Mouse (Mus musculus) hindbrain, embryonic 10.5 days (tissue): ENCODE measurements at regions not wholly inside any gene's neighbourhood (a gene's known extent, or its start where the extent isn't known, plus 50 kb on each side); places are given as distances from the start of the nearest gene placed in this dataset.

Experiments used
- DNase-seq: peaks from one replicate; pipeline ENCODE4 v3.0.0-alpha.2; 2017; ENCODE audit warnings: low spot score
- H3K27ac ChIP-seq: fragments of 300-500 bp; sonication (generic); 2 replicates; pipeline ENCODE4 v1.5.1; 2016; ENCODE audit warnings: mild to moderate bottlenecking, moderate library complexity
- H3K27me3 ChIP-seq: fragments of 300-500 bp; sonication (generic); 2 replicates; pipeline ENCODE4 v1.6.1; 2016; ENCODE audit warnings: mild to moderate bottlenecking; ENCODE audit not compliant: poor library complexity, insufficient read depth, severe bottlenecking
- H3K36me3 ChIP-seq: fragments of 300-500 bp; sonication (generic); 2 replicates; pipeline ENCODE4 v1.6.1; 2016; ENCODE audit warnings: mild to moderate bottlenecking, moderate library complexity
- H3K4me1 ChIP-seq: fragments of 300-500 bp; sonication (generic); replicated peaks from 2 replicates; pipeline ENCODE4 v1.6.1; 2016; ENCODE audit warnings: mild to moderate bottlenecking
- H3K4me3 ChIP-seq: fragments of 300-500 bp; sonication (generic); 2 replicates; pipeline ENCODE4 v1.5.1; 2016; ENCODE audit warnings: mild to moderate bottlenecking, moderate library complexity
- H3K9me3 ChIP-seq: fragments of 300-500 bp; sonication (generic); 2 replicates; pipeline ENCODE4 v1.6.1; 2016; ENCODE audit warnings: mild to moderate bottlenecking, moderate library complexity
- WGBS: fragments of 180-500 bp; shearing (Covaris S2); methylation state at CpG from one replicate; pipeline ENCODE4 v1.1.7; 2016; 5-methylcytosine and 5-hydroxymethylcytosine counted together

DNA sequence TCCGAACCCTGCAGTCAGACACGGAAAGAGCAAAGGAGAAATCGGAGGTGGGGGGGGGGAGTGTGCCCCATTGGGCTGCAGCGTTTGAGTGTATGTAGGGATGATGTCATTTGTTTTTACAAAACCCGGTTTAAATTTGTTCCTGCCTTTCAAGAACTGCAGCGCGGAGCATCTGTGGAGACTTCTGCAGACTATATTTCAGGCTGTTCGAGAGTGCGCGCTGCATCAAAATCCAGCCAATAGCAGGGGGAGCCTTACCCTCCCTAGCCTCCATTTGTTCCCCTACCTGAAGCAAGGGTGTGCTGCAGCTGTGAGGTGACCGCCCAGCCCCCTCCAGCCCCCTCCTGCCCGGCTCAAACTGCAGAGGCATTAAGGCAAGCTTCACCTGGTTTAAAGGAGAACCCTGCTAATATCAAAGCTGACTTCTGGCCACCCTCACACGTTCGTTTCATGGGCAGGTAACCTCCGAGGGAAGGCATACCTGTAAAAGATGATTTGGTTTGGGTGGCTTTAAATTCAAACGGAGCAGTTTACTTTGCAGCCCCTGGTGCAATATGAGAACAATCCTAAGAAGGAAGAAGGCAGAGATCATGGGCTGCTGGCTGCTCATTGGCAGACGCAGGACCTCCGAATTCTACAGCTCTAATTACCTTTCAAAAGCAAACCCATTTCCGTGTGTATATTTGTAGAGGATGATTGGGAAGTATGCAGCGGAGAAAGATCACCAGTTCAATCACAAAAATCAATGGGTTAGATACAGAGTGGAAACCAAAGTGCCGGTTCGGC, 193.3 kb upstream of the Klf12 start:
- H3K27ac ChIP-seq = peak overlapping the region; percentile 19
- 10% methylated on average over 22 of the region's 22 CpGs for WGBS
- H3K27me3 ChIP-seq = peaks cover 28% of the 10 kb centered on the region

DNA sequence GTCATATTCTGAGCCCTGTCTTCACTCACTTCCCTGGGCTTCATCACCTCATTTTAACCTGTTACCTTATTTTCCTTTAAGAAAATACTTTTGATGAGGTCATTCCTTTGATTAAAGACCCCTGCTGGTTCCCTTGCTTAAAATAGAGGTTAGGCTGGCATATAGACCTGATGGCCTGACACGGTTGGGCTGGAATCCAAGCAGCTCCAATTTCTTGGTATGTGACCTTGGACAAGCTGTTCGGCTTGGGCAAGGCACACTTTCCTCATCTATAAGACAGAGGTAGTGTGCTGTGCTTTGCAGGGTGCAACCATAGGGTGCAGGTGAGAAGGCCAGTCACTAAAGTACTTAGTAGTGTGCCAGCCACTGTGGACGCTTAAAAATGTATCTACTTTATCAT, 183.8 kb upstream of the Klf12 start:
- no peaks in the 10 kb centered on the region for H3K4me1 ChIP-seq
- DNase-seq = no peak
- no peak overlapping the region for H3K4me3 ChIP-seq
- H3K27me3 ChIP-seq = no peaks in the 10 kb centered on the region
- WGBS = 85% methylated on average over 3 of the region's 3 CpGs
- H3K36me3 ChIP-seq = no peaks in the 10 kb centered on the region
- no peak overlapping the region for H3K27ac ChIP-seq
- no peaks in the 10 kb centered on the region for H3K9me3 ChIP-seq

More for the DNA sequence above, 193.3 kb upstream of the Klf12 start:
- Histone ChIP-seq H3K4me1 (peaks cover 11% of the 10 kb centered on the region), H3K9me3 (no peaks in the 10 kb centered on the region), H3K4me3 (peak overlapping the region; percentile 51), H3K36me3 (no peaks in the 10 kb centered on the region)
- DNase-seq = peak; percentile 25

DNA sequence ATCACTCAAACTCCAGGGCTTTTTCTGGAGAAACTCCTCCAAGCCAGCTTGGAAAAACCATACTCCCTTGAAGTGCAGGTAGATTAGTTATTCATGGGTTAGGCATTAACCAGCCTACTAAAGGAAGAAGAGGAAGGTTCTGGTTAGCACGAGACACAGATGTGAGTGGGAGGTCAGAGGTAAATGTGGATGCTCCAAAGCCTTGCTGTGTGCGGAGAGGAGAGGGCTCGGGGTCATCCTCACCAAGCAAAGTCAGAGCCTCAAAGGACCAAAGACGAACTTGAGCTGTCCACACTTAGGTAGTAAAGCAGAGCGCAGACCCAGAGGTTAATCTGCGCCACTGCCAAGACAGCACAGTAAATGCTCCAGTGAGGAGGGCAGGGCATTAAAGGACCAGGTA, 177.8 kb upstream of the Klf12 start:
- WGBS = 76% methylated on average over 6 of the region's 6 CpGs
- no peak overlapping the region for H3K27ac ChIP-seq

DNA sequence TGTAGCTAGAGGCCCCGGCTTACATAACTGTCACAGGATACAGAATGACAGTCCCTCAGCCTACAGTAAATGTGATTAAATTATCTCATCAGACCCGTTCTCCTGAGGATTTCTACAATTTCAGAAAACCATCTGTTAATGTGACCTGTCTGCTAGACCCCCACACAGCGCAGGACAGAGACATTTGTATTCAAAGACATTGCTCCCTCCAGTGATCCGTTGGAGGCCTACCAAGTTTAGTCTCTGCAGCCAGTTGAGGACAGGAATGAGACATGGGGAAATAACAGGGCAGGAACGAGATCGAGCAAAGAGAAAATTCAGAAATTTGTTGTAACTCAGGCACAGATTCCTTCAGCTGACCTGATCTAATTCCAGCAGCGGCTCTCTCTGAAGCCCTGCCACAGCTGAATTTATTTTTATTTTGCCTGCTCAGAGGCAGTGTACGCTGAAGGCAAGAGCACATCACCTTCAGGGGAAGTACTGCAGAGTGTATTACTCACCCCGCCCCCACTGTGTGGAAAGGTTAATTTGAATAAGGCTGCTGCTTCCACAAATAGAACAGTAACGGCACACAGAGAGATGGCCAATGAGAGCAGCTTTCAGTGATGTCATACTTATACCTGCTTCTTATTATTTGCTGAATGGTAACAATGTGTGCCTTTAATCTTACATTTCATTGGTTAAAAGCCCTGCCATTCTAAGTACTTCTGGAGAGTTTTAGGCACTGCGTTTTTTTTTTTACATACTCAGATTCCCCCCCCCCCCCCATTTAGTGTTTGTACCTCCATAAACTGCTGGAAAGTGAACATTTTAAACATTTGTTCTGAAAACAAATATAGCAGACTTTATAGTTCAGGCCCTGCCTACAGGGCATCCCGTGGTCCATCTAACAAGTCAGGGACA, 176.9 kb upstream of the Klf12 start:
- 51% methylated on average over 12 of the region's 12 CpGs for WGBS
- peak overlapping the region; percentile 42 for H3K27ac ChIP-seq
- no peaks in the 10 kb centered on the region for H3K9me3 ChIP-seq
- H3K4me3 ChIP-seq = no peak overlapping the region
- peak; percentile 20 for DNase-seq
- no peaks in the 10 kb centered on the region for H3K27me3 ChIP-seq
- no peaks in the 10 kb centered on the region for H3K36me3 ChIP-seq
- peaks cover 43% of the 10 kb centered on the region for H3K4me1 ChIP-seq

More for the DNA sequence above, 177.8 kb upstream of the Klf12 start:
- no peak for DNase-seq
- H3K4me1 ChIP-seq = peaks cover 39% of the 10 kb centered on the region
- H3K9me3 ChIP-seq = no peaks in the 10 kb centered on the region
- no peak overlapping the region for H3K4me3 ChIP-seq
- H3K36me3 ChIP-seq = no peaks in the 10 kb centered on the region
- H3K27me3 ChIP-seq = no peaks in the 10 kb centered on the region

DNA sequence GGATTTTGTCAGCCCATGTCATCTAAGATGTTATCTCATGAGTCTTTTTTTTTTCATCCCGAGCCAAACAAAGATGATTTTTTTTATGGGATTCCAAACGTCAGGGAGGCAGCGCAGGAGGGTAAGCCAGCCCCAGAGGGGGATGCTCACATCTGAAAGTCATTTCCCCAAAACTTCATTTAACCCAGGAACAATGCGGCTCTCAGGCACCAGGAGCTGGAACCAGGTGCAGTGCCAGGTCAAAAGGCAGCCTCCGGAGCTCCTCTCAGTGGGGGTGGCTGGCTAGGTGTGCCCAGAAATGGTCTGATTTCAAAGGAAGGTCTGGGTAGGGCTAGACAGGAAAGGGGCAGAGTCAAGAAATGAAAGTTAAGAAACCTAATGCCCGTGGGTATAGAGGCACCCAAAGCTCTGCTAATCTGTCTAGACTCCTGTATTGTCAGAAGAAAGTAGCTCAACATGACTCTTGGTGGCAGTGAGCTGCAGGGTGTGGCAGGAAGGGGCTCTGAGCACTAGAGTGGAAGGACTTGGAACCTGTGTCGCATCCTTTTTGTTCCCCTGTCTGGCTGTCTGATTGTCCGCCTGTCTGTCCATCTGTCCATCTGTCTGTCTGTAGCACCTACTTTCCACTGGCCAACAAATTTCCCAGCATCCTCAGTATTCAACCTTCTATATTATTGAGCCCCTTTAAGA, 175.3 kb upstream of the Klf12 start:
- 24% methylated on average over 8 of the region's 8 CpGs for WGBS
- H3K36me3 ChIP-seq = no peaks in the 10 kb centered on the region
- peaks cover 47% of the 10 kb centered on the region for H3K4me1 ChIP-seq
- DNase-seq = peak; percentile 38
- H3K27me3 ChIP-seq = no peaks in the 10 kb centered on the region
- no peaks in the 10 kb centered on the region for H3K9me3 ChIP-seq
- peak overlapping the region; percentile 34 for H3K4me3 ChIP-seq
- H3K27ac ChIP-seq = peak overlapping the region; percentile 81

DNA sequence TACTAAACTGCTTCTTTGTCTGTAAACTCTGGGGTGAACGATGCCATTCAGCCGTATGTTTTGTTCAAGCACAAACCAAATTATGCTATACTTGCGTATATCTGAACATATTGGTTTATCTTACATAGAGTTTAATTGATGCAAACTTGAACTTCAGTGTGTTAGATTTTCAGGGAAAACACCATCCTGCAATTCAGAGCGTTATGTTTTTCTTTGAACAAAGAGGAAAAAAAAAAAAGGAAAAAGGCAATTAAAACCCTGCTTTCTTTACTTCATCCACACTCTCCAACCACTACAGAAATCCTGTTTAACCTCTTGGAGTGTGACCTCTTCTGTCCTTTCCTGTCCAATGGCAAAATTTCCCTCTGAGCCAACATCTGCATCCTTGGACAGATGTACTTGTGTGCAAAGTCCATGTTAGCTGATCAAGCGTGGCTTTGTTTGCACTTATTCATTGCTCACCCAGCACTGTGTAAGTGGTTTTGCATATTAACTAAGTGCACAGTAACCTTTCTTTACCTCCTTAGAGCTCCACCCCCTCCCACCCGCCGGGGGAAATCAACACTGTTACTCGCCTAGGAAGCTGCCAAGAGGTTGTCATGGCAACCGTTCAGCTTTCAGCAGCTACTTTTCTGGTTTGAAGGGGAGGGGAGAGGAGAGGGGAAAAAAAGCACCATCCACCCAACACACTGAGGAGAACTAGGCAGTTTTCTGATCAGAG, 174.4 kb upstream of the Klf12 start:
- H3K36me3 ChIP-seq = no peaks in the 10 kb centered on the region
- peaks cover 47% of the 10 kb centered on the region for H3K4me1 ChIP-seq
- H3K4me3 ChIP-seq = peak overlapping the region; percentile 34
- WGBS = 16% methylated on average over 9 of the region's 9 CpGs
- no peaks in the 10 kb centered on the region for H3K9me3 ChIP-seq
- no peaks in the 10 kb centered on the region for H3K27me3 ChIP-seq
- H3K27ac ChIP-seq = peak overlapping the region; percentile 81
- DNase-seq = peak; percentile 88

DNA sequence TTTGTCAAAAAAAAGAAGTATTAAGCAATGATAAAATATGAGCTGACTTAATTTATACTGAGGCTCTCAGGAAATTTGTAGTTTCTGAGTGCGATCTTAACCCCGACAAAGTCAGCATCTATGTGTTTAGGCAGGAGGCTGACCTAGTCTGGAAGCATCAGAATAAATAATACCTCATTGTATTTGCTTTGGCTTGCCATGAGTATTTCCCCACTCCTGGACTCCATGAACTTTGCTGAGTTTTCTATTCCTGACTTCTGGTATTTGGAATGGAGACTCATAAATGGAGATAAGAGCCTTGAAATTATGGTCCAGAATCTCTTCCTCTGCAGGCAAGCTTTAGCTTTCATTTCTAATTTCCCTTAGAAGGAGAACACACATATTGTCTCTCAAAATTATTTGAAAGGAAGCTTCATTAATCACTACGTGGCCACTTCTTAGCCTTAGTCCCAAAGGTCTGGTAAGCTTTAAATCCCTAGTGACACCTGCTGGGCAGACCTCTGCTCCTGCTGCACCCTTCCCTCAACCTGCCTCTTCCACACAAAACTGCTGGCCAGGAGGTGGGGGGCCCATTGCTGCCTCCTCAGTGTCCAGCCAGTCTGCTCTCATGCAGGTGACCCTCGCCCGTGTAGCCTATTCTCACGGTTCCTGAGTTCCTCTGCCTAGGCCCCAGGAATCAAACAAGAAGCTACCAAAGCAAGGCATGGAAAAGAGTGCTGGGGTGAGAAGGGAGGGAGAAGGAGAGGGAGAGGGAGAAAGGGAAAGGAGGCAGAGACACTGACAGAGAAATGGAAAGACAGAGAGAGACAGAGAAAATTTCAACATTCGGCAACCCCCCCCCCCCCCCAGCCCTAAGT, 173.6 kb upstream of the Klf12 start:
- Histone ChIP-seq H3K9me3 (no peaks in the 10 kb centered on the region), H3K4me1 (peaks cover 47% of the 10 kb centered on the region), H3K27ac (peak overlapping the region; percentile 81), H3K27me3 (0 out of 2 replicates have a peak, but pooled peaks cover 3% of the 10 kb centered on the region), H3K36me3 (no peaks in the 10 kb centered on the region), H3K4me3 (0 out of 2 replicates have a peak overlapping the region, but pooled peaks have one; percentile 1)
- 42% methylated on average over 7 of the region's 7 CpGs for WGBS
- DNase-seq = peak; percentile 8

DNA sequence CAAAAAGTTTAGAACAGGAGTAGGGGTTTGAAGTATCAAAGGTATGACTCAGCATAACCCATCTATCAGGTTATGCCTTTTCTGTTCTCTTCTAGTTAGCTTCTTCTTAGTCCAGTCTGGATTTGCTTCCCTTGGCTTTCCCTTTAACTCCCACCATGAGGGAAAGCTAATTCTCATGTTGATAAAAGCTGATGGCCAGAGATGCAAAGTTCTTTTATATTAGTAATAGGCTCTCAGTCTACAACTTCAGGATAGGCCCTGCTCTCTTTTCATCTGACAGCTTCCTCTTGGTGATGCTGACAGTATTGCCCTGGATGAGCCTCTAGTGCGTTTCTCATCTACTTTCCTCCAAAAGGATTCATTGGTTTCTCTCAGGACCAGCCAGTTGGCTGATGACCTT, 161.7 kb upstream of the Klf12 start:
- DNase-seq = no peak
- H3K4me3 ChIP-seq = no peak overlapping the region
- no peaks in the 10 kb centered on the region for H3K9me3 ChIP-seq
- no peaks in the 10 kb centered on the region for H3K27me3 ChIP-seq
- H3K27ac ChIP-seq = no peak overlapping the region
- H3K36me3 ChIP-seq = no peaks in the 10 kb centered on the region
- 80% methylated on average over 1 of the region's 1 CpGs for WGBS
- no peaks in the 10 kb centered on the region for H3K4me1 ChIP-seq

DNA sequence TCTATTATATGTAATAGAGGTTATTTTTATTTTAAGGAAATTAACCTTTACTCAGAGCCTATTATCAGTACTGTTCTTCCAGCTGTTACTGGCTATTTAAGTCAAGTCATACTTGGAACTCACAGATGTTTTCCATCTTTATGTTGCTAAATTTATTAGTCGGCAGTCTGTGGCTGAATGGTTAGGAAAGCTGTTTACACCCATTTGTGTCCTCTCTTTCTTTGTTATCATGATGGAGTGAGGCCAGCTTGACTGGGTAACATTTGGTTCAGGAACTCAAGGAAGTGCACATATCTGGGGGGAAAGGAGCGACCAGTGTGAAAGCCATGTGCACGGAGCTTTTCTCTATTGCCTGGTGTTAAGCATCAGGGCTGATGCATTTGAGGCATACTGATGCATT, 160.4 kb upstream of the Klf12 start:
- Histone ChIP-seq H3K9me3 (no peaks in the 10 kb centered on the region), H3K36me3 (no peaks in the 10 kb centered on the region), H3K27me3 (no peaks in the 10 kb centered on the region), H3K4me3 (no peak overlapping the region), H3K4me1 (no peaks in the 10 kb centered on the region), H3K27ac (no peak overlapping the region)
- no peak for DNase-seq
- WGBS = 87% methylated on average over 3 of the region's 3 CpGs

DNA sequence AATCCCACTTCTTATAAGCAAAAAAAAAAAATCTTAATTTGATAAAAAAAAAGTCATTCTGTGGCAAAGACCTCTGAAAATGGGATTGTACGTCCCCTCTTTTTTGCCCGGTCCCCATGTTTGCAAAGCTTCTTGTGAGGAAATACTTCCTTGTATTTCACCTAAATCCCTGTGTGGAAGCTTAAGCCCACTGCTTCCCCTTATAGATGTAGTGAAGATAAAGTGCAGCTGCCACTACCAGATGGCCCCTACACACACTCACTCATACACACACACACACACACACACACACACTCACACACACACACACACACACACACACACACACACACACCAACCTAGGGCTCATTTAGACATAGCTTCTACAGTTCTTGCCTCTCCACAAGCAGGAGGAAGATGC, 159.6 kb upstream of the Klf12 start:
- Histone ChIP-seq H3K36me3 (no peaks in the 10 kb centered on the region), H3K4me3 (no peak overlapping the region), H3K4me1 (no peaks in the 10 kb centered on the region), H3K27ac (no peak overlapping the region), H3K9me3 (no peaks in the 10 kb centered on the region), H3K27me3 (no peaks in the 10 kb centered on the region)
- no peak for DNase-seq
- 94% methylated on average over 2 of the region's 2 CpGs for WGBS

DNA sequence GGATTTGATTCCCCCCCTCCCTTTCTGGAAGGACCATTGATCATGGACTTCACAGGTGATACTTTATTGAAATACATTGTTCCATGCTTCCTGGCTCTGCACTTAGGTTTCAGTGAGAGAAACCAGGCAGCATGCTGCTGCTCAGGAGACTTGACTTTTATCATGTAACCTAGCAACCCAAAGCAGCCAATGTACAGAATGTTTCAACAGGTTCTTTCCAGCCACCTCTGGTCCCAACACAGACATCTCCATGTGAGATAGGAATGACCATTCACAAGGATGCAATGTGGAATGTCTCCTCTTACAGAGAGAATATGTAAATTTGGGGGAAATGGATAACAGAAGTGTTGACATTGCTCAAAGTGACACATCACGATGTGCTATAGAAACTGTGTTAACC, 153.1 kb upstream of the Klf12 start:
- no peaks in the 10 kb centered on the region for H3K36me3 ChIP-seq
- WGBS = 87% methylated on average over 1 of the region's 1 CpGs
- H3K27ac ChIP-seq = no peak overlapping the region

More for the DNA sequence above, 153.1 kb upstream of the Klf12 start:
- no peak for DNase-seq
- no peaks in the 10 kb centered on the region for H3K9me3 ChIP-seq
- H3K27me3 ChIP-seq = no peaks in the 10 kb centered on the region
- no peak overlapping the region for H3K4me3 ChIP-seq
- no peaks in the 10 kb centered on the region for H3K4me1 ChIP-seq
